Mouse (Mus musculus) heart, postnatal 4 days (tissue): ENCODE results near the gene Utp14b. TPM values are rescaled to one million over a fixed set of nuclear protein-coding genes. Genes with fewer than 3 reads are reported as not detected.

Experiments used
- DNase-seq: peaks from one replicate; pipeline ENCODE4 v3.0.0; 2021
- total RNA-seq, 2 experiments: library from RNA; stranded (reverse); gene quantifications; 2 replicates each; pipeline ENCODE4 v1.2.3; 2021

Utp14b gene
- total RNA-seq, result 1 to 10 TPM; 4.7 to 4.9 TPM

DNA sequence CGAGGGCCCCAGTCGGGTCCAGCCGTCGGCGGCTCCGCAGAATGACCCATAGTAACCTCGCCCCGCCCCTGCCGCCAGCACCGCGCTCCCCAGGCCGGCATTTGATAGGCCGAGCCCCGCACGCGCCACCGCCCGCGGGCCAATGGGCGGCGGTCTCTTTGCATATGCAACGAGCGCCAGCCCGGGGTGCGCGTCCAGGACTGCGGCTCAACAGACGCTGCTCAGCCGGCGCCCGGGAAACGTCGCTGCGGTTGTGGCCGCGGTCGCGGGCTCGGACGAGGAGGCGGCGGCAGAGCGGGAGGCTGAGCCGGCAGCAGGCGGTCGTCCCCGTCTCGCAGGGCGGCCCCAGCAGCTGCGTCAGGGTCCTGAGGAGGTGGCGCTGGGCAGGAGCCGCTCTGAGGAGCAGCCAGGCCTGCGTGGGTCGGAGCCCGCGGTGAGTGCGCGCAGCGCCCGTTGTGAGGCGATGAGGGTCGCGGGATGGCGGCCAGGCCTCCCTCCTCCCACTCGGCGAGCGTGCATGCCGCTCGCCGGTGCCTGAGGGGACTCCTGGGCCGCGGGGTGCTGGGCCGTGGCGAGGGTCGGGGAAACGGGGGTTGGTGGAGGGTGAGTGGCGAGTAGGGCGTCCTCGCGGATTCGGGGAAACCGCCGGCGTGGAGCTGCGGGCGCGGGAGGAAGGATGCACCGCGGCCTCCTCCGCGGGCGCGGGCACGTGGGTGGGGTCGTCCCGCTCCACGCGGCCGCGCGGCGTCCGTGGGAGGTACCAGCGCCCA lies at the start of gene Utp14b, which contains the start of gene Acsl3:
Gene Utp14b (plus strand): TSS at position 368 of the 770 bp plus-strand sequence.
Gene Acsl3 (plus strand): TSS at position 155 of the 770 bp plus-strand sequence.
- peak; percentile 98 for DNase-seq

DNA sequence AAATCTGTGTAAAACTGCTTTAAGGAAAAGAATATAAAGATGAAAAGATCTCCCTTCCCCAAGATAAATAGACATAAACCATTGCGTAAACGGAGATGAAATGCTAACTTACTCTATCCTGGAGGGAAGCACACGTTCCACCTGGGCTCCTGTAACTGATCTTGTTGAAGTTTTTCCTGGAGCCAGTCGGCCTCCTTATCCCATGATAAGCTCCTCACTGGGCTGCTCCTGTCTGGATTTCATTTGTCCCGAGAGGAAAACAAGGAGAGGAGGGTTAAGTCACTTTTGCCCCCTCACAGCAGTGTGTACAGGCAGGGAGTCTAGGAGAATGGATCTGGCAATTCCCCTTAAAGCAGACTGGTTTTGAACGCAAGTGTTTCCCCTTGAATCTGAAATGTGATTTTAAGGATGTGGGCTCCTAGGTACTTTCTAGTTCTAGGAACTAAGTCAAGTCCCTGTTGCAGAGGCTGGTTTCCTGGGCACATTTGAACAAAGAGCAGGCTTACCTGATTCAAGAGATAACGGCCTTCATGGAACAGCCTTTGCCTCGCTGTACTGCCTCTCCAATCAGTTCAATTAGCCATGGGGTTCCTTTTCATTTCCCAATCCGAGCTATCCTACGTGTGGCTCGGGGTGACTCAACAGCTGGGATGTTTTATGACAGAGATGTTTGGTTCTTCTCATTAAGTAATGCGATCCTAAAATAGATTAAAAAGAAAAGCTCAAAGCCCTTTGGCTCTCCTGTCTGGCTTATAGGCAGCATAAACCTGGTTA lies 48.5 kb upstream of the Utp14b start:
- DNase-seq, result no peak

DNA sequence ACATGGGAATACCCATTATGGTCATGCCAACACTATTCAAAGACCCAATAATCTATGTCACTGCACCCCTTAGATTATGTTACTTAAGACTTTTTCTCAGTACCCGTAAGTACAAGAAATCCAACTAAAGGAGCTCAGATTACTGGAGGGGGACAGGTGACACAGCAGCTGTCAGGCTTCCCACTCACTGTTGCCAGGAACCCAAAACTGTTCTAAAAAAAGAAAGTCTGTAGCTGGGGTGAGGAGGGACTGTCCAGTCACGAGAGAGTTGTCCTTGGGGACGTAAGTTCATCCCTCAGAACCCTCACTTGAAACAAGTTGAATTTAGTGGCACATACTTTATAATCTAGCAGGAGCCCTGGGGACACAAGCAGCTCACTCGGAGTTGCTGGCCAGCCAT lies 46.8 kb upstream of the Utp14b start:
- no peak for DNase-seq

DNA sequence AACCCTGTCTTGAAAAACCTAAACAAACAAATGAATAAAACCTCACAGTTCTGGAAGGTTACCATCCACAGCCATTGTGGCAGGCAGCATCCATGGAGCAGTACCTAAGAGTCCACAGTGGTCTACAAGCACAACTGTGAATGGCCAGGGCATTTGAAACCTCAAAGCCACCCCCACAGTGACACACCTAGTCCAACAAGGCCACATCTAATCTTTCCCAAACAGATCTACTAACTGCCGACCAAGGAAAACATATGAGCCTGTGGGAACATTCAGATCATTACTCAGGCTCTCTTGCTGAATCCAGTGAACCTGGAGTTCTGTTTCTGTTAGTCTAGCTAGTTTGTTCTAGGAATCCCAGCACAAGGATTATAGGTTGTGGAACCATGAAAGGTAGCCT lies 44.9 kb upstream of the Utp14b start:
- no peak for DNase-seq

DNA sequence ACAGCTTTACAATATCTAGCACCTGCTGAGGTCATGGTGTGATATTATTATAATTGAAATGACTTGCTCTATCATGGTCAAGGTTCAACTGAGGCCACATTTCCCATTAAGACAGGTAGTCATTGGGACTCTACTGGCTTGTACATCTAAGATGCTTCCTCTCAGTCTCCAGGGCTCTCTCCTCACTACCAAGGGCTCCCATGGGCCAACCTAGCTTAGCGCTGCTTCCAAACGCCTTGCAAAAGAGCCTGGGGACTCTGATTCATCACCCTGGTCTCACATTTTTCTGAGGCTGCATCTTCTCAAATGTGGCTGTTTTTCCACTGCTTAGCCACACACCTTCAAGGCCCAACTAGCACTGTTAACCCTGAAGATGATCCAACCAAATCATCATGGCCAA lies 33.5 kb upstream of the Utp14b start:
- no peak for DNase-seq

DNA sequence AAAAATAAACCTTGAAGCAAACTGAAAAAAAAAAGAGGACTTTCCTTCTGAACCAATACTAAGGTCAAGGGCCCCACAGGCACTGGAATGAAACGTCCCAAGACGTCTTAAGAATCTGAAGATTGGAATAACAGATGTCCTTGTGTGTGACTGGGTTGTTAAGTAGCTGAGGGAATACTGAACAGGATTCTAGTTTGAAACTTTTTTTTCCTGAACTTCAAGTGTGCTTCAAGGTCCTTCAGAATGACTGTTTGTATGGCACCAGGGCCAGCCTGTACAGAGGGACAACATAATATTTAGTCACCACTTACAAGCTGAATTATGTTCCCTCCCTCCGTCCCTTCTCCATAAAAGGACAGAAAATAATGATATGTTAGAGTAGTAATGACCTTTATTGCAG lies 23.4 kb upstream of the Utp14b start:
- DNase-seq, result no peak

DNA sequence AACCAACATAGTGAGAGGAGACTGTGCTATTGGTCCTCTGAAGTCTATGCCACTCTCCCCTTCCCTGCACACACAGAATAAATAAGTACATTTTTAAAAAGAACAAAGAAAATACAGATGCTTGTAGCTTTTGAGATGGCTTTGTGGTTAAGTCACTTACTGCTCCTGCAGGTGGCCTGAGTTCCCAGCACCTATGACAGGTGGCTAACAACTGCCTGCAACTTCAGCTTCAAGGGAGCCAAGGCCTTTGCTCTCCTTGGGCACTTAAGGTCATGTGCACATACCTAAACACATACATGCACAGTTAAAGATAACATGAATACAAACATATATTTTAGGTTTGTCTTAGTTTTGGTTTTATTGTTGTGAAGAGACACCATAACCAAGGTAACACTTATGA lies 17.0 kb upstream of the Utp14b start:
- no peak for DNase-seq

DNA sequence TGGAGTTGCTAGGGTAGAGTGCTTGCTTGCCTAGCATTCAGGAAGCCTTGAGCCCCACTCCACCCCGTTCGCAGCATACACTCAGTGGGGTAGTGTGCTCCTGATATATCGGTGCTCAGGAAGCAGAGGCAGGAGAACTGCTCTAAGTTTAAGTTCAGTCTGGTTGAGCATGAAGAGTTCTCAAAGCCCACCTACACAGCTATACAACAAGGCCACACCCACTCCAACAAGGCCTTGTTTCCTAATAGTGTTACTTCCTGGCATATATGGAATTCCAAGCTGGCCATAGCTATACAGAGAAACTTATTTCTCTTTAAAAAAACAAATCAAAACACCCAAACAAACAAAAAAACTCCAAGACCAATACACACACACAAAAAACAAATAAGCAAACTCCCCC lies 16.0 kb upstream of the Utp14b start:
- DNase-seq, result no peak

DNA sequence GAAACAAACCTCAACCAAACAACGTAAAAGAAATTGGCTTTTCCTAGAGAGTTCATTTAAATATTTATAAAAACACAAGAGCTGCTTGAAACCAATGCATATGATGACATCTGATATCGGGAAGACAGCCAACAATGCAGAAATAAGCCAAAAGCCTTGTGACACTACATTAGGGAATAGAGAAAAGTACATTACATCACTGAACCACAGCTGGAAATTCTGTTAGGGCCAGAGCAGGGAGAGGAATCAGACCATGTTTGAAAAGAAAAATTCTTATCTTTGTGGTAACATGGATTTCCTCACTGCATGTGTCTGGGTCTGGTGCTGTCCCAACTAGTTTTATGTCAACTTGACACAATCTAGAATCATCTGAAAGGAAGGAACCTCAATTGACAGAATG lies 15.6 kb upstream of the Utp14b start:
- peak; percentile 35 for DNase-seq

DNA sequence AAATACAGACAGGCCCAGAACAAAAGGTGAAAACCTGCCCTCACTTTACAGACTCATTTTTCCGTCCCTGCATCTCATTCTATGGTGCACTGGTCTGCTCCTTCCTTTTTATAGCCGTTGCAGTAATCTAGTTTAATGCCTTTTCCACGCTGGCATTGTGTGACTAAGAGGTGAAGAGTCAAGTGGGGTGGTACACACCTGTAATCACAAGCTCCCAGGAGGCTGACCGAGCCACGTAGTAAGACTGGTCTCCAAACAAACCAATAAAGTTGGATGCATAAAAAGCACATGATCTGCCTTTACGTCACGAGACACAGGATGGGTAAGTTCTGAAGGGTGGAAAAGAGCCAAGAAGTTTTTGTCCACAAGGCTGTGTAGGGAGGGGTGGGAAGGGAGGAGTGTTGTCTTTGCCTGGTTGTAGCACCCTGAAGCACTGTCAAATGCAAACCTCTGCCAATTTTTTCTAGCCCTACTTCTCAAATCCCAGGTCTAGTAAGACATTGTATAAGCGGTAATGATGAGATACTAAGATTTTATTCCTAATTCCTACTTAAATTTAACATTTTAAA lies 10.4 kb upstream of the Utp14b start:
- no peak for DNase-seq

DNA sequence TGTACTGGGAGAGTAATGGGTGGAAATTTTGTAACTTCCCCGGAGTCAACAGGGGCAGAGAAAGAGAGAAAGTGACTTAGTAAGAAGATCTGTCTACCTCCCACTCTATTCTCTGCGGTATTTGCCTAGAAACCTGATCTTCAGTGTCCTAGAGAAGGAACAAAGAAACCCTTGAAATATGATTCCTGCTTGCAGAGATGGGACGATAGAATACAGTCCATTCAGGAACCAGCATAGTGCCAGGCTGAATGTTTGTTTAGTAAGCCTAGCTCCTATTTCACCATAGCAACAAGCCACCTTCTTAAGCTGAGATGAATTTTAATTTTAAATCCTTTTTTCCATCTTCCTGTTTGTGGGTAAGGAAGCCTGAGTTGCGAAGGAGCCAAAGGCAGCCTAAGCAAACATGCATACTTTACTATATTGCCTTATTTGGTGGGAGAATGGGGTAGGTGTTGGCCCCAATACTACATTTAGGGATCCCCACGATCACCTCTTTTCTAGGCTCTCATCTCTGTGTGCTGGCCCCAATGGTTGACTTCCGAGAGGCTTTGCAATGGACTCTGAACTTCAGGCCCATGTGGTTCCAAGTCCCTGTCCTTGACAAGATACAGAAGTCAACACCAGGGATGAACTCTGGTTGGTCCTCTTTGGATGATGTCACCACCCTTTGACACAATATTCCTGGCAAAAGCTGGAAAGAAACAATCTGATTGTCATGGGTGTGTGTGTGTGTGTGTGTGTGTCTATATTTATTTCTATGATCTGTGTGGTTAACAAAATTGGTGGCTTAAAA lies 8.4 kb upstream of the Utp14b start:
- DNase-seq, result no peak

DNA sequence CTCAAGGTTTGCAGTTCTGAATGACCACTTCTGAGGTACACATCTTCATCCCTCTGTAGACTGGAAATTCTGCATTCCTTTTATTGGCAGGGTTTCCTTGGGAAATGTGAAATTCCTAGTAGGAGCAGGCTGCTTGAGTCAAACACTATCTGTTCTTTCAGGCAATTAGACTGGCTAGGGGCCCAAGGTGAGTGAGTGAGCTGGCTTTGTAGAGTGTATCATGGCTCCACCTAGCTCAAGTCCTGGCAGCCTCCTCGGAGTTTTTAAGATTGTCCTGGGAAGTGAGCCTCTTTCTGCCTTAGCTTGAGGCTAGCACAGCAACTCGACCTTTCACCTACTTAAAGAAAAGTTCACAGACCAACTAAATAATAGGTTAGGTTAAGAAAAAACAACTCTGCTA lies 1.4 kb upstream of the Utp14b start:
- peak; percentile 29 for DNase-seq

DNA sequence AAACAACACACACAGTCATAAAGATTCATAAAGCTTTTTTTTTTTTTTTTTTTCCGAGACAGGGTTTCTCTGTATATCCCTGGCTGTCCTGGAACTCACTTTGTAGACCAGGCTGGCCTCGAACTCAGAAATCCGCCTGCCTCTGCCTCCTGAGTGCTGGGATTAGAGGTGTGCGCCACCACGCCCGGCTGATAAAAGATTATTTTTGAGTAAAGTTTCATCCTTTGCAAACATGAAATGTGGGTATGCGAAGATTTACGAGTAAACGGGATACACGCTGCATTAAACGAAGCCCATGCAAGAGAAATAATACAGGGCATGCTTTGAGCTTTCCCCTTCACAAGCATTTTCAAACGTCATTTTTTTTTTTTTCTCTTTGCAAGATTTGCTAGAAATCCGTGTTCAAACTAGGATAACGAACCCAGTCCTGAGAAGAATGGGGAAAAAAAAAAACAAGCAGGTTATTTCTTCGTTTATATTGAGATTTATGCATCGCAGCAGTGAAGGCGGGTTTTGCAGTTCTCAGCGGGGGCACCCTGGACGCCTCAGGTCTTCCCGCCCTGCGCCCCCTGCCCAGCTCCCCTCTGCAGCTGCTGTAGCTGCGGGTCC lies 713 bp upstream of the Utp14b start:
- no peak for DNase-seq

DNA sequence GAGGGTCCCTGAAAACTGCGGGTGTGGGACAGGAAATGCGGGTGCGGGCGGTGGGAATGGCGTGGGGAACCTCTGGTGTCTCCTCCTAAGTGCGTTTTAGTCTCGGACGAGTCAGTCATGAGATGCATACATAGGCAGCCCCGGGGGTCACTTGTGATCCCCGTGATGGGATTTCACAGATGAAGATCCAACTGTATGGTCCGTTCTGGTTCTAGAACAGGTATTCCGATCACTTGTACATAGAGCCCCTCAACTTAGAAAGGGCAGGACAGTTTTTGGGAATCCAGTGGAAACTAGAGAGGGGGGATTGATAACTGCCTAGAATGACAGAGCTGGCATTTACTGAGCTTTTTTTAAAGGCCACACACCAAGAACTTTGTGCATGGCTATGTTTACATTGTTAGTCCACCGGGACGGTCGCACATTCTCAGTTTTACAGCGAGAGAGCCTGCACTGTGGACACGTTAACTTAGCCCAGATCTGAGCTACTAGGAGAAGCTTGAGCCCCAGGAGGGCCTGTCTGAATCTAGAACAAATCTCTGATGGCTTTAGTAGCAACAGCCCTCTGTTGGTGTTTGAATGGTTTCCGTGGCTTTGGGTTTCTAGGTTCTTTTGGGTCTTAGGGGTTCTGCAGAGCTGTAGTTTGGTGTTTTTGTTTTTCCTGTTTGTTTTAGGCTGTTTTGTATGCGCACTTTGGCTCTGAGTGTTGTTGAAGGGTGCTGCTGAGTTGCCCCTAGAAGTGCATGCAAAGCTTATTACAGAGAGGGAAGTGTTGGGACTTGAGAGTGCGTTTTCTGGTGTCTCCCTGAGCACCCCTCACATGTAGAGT lies 817 bp downstream of the Utp14b start:
- DNase-seq, result no peak

DNA sequence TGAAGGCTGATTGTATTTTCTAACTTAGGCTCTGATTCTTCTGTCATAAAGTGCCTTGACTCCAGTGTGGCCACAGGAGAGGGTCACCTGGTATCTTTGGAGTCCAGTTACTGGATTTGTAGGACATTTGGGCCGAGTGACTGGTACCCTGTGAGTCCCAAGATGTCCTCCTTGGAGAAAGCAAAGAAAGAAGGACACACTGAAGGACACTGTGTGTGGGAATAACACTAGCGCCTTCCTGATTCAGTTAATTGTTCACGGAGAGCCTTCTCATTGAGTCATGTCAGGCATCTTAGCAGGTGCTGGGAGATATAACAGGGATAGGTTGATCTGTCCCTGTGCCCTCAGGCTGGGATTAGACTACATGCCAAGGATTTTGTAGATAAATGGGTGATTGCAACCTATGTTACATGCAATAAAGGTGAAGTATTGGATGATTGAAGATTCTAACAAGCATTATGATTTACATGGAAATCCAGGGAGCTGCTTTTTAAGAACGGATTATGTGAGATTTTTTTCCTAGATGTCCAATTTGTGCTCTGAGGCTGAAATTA lies 1.5 kb downstream of the Utp14b start:
- no peak for DNase-seq

DNA sequence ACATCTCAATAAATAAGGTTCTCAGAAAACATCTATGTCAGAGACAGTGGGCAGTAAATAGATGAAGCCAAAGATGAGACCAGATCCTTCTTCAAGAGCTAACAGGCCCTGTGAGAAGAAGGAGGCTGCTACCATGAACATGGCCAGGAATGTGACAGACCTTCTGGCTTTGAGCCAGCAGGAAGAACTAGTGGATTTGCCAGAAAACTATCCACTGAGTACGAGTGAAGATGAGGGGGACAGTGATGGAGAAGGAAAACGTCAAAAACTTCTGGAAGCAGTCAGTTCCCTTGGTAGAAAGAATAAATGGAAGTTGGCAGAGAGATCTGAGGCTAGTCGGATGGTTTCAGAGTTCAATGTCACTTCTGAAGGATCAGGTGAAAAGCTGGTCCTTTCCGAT lies 6.5 kb downstream of the Utp14b start:
- DNase-seq, result no peak

DNA sequence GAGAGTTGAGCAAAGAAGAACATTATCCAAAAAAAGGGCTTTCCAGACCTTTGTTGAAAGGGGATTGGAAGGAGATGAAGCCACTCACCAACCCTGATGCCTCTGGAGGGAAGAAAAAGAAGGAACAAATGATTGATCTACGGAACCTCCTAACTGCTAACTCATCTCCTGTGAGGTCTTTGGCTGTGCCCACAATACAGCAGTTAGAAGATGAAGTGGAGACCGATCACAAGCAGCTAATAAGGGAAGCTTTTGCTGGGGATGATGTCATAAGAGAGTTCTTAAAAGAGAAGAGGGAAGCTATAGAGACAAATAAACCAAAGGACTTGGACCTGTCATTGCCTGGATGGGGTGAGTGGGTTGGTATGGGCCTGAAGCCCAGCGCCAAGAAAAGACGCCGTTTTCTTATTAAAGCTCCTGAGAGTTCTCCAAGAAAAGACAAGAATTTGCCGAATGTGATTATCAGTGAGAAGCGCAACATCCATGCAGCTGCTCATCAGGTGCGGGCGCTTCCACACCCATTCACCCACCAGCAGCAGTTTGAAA lies 8.2 kb downstream of the Utp14b start:
- DNase-seq, result no peak

DNA sequence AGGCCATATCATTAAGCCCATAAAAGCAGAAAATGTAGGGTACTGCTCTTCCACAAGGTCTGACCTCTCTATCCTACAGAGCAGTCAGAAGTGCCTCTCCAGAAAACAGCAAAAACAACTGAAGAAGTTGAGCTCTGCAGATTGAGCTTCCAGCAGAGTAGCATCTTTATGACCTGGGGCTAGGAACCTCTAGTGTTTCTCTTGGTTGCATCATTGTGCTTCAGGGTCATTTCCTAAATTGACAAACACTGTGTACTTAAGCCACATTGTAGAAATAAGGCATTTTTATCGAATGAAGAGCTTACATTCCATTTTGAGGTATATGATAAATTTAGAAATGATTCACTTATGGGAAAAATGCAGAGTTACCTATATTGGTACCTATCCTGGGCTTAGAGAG lies 8.7 kb downstream of the Utp14b start:
- no peak for DNase-seq

DNA sequence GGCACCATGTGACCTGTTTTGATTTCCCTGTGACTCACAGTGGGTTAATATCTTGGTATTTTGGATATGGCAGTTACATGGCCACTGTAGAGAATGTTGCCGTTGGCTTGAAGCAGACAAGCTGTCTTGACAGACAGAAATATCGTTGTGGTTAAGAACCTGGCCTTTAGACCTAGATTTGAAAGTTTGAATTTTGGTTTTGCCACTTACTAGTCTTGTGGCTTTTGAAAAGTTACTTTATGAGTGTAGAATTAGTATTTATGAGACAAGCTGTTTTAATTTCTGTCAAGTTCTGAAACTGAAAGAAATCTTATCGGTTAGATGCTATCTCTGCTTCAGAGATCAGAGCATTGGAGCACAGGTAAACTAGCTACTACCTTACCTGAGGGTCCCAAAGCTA lies 24.5 kb downstream of the Utp14b start:
- DNase-seq, result no peak

DNA sequence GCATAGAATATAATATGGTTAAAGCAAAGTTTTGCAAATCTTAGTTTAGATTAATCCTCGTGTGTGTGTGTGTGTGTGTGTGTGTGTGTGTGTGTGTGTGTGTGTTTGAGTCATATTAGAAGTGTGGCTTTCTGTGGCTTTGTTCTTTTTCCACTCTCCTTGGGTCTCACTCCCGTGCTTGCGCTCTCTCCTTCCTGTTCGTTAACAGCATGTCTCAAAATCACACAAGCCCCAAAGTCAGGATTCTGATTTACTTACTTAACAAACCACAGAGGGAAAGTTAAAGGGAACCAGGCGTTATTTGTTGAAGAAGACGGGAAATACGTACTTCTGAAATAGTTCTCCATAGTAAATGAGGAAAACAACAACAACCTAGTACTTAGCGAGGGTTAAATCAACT lies 26.3 kb downstream of the Utp14b start:
- DNase-seq, result no peak

DNA sequence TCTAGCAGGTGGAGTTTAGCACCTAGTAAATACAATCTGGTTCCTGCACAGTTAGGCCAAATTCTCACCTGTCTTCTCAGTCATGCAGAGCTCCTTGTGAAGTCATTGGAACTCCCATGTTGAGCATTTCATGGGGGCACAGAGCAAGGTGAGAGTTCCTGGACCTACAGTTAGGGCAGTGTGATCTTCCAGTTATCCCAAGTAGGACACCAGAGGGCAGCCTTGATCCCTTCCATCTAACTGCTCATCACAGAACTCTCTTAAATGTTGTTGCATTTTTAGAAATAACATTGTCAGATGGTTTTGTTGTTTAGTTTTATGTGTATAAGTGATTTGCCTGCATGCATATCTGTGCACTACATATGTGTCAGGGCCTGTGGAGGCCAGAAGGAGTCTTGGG lies 29.0 kb downstream of the Utp14b start:
- peak; percentile 46 for DNase-seq
